Mouse (Mus musculus) CD8-positive naive resting alpha-beta T cell, adult 57 days (primary cell): ENCODE measurements around the gene Gm5039. TPM values are rescaled to one million over a fixed set of nuclear protein-coding genes. Genes with fewer than 3 reads are reported as not detected.

Experiments used
- total RNA-seq: library from RNA; stranded (reverse); gene quantifications from one replicate; pipeline ENCODE4 v1.2.4, GENCODE M21; 2023

The Gm5039 gene
- not detected for total RNA-seq

DNA sequence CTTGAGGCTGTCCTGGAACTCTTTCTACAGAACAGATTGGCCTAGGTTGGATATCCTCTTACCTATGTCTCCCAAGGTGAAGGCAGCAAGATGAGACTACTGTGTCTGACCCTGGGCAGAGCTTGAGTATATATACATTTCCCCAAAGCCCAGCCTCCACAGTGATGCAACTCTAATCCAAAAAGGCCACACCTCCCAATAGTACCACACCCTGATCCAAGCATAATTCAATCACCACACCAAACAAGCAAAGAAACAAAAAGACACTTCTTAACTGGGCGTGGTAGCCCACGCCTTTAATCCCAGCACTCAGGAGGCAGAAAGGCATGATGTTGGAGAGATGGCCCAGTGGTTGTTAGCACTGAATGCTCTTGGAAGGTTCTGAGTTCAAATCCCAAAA is at the start of gene Gm5039:
Gene Gm5039 (minus strand): TSS at position 101 of the 400 bp plus-strand sequence.

DNA sequence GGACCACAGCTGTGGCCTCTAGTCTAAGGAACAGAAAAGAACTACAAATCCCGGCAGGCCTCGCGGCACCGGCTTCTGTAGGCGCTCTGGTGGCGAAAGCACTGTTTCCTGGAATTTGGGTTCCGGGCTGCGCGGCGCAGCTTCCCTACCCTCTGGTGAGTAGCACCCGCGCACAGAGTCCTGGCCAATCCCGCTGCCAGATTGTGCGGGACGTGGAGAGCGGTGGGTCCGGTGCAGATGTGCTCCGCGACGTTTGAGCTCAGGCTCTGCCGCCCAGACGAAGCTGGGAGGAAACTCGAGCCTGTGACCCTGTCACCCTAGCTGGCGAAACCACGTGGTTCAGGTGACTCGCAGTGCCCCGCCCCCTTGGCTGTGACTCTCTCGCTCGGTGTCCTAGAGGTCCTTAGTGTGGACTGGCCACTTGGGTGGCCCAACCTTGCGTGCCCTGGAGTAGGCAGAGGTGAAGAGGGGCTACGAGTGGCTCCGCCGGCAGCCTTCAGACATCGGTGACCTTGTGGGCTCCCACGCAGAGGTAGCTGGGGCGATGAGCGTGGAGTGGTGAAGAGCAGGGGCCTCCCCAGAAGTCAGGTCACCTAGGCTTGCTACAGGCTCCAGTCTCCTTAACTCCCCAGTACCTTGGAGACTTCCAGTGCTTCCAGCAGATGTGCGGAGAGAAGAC is 36.8 kb upstream of the Gm5039 start, which contains the start of gene Adck1:
Gene Adck1 (plus strand): TSS at position 114 of the 679 bp plus-strand sequence.

DNA sequence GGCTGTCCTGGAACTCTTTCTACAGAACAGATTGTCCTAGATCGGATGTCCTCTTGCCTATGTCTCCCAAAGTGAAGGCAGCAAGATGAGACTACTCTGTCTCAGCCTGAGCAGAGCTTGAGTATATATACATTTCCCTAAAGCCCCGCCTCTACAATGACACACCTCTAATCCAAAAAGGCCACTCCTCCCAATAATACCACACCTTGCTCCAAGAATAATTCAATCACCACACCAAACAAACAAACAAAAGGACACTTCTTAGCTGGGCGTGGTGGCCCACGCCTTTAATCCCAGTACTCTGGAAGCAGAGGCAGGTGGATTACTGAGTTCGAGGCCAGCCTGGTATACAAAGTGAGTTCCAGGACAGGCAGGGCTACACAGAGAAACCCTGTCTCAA is 49.4 kb downstream of the Gm5039 start, which contains the start of gene Gm5662:
Gene Gm5662 (minus strand): TSS at position 101 of the 400 bp plus-strand sequence.

Other genes with a start within 250 kb of the Gm5039 start
- gene Gm16368, start 240.3 kb downstream of the Gm5039 start, total RNA-seq, result not detected
- gene Gm10436, start 141.9 kb downstream of the Gm5039 start, total RNA-seq, result not detected
- not detected for gene Gm8332, start 73.9 kb downstream of the Gm5039 start, total RNA-seq
- gene Gm5662, start 49.5 kb downstream of the Gm5039 start, total RNA-seq, result not detected
- 15.9 TPM for gene Adck1, start 36.5 kb upstream of the Gm5039 start, total RNA-seq